1 mouse cellular context compared by ENCODE assay signal in the genomic region with DNA sequence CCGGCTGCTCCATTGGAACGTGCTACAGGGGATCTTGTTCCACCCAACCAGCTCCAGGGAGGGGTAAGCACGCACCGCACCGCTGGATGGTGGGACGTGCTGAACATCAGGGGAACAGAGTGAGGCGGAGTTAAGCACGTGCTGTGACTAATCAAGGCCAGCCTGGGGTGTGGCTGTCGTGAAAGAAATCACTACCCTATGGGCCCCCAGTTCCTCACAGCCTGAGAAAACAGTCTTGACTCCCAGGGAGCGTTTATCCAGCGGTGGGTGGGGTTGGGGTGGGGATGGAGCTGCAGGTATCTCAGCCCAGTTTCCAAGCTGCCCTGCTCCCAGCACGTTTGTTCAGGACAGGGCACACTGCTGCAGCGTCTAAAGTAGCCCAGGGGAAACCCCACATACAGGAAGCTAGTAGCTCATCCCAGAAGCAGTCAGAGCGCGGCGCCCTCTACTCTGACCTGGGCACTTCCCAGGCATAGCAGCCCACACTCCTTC.
TF ChIP-seq lines count a peak whose summit lies in the region.

No protein-coding gene starts in this region.

TF ChIP-seq in CH12.LX, 34 proteins besides CTCF, POLR2A, EP300 and RAD21 (continued from another document):
- TF ChIP-seq BHLHE40 (IDR thresholded peaks at IDR 0.05; ENCODE audit: low read depth, low read length) (peak; percentile 95), USF2 (conservative IDR thresholded peaks at IDR 0.05; ENCODE audit: low read depth, low read length) (no peak), JUN (IDR thresholded peaks at IDR 0.05; ENCODE audit: insufficient read depth, low read depth, low read length) (no peak), PAX5 (IDR thresholded peaks at IDR 0.05; ENCODE audit: low read length) (no peak), ELF1 (IDR thresholded peaks at IDR 0.05; ENCODE audit: low read depth, low read length) (peak; percentile 80), ZMIZ1 (IDR thresholded peaks at IDR 0.05; ENCODE audit: low read depth, low read length) (no peak)
